Mouse (Mus musculus): Measurements from ENCODE around the gene Ivd.

Gene Ivd

GRCm38 (mm10) chr2:118881956-118882355, 20.2 kb downstream of the Ivd start:
- DNase-seq (ENCODE audit: low spot score in 2 of 2), result no peak

- DNase-seq (ENCODE audit: low spot score in 2 of 2), result peak; percentile 62 to 87
Observed at GRCm38 (mm10) chr2:118882840-118883679, 21.3 kb downstream of the Ivd start.

- DNase-seq (ENCODE audit: low spot score in 2 of 2), result no peak
Observed at GRCm38 (mm10) chr2:118887440-118887839, 25.7 kb downstream of the Ivd start.

GRCm38 (mm10) chr2:118887845-118888548, 26.2 kb downstream of the Ivd start:
- no peak for DNase-seq (ENCODE audit: low spot score in 2 of 2)

- no peak for DNase-seq (ENCODE audit: low spot score in 2 of 2)
Observed at GRCm38 (mm10) chr2:118891173-118891572, 29.4 kb downstream of the Ivd start.

- peak; percentile 54 to 62 for DNase-seq (ENCODE audit: low spot score in 2 of 2)
Observed at GRCm38 (mm10) chr2:118895990-118896913, 34.5 kb downstream of the Ivd start.

- no peak for DNase-seq (ENCODE audit: low spot score in 2 of 2)
Observed at GRCm38 (mm10) chr2:118896914-118897291, 35.1 kb downstream of the Ivd start.

- DNase-seq (ENCODE audit: low spot score in 2 of 2), result no peak
Observed at GRCm38 (mm10) chr2:118897392-118897791, 35.6 kb downstream of the Ivd start.

GRCm38 (mm10) chr2:118897808-118898207, 36.1 kb downstream of the Ivd start:
- no peak for DNase-seq (ENCODE audit: low spot score in 2 of 2)

GRCm38 (mm10) chr2:118898771-118899170, 37.0 kb downstream of the Ivd start:
- no peak for DNase-seq (ENCODE audit: low spot score in 2 of 2)

GRCm38 (mm10) chr2:118899306-118899705, 37.6 kb downstream of the Ivd start:
- no peak for DNase-seq (ENCODE audit: low spot score in 2 of 2)

GRCm38 (mm10) chr2:118899981-118900825, 38.4 kb downstream of the Ivd start, which contains the start of gene Bahd1:
Gene Bahd1 (plus strand): TSS chr2:118900377.
- DNase-seq (ENCODE audit: low spot score in 2 of 2), result peak in 1 of 2 experiments; percentile 11

GRCm38 (mm10) chr2:118900826-118901140, 39.0 kb downstream of the Ivd start:
- DNase-seq (ENCODE audit: low spot score in 2 of 2), result no peak

GRCm38 (mm10) chr2:118901175-118902031, 39.6 kb downstream of the Ivd start:
- DNase-seq (ENCODE audit: low spot score in 2 of 2), result peak; percentile 97

GRCm38 (mm10) chr2:118902051-118903025, 40.6 kb downstream of the Ivd start:
- peak; percentile 22 to 34 for DNase-seq (ENCODE audit: low spot score in 2 of 2)

GRCm38 (mm10) chr2:118903333-118903741, 41.6 kb downstream of the Ivd start:
- DNase-seq (ENCODE audit: low spot score in 2 of 2), result no peak

- DNase-seq (ENCODE audit: low spot score in 2 of 2), result no peak
Observed at GRCm38 (mm10) chr2:118905433-118906117, 43.8 kb downstream of the Ivd start.

GRCm38 (mm10) chr2:118906118-118906492, 44.4 kb downstream of the Ivd start:
- no peak for DNase-seq (ENCODE audit: low spot score in 2 of 2)

All from thymus, postnatal 10 days (tissue).